Mouse (Mus musculus) ES-E14 (cell line): Measurements from ENCODE around the gene Ablim1.
A peak's percentile ranks its signal among the peaks of the same experiment; 100 is the strongest.

Experiments
- CHD2 ChIP-seq: IDR thresholded peaks from 2 replicates; pipeline ENCODE4 v1.6.1; 2014; ENCODE audit warnings: mild to moderate bottlenecking, low read depth, low read length, inconsistent platforms
- HCFC1 ChIP-seq: IDR thresholded peaks from 2 replicates; pipeline ENCODE4 v1.6.1; 2012; ENCODE audit warnings: low read length, inconsistent platforms, borderline replicate concordance; ENCODE audit not compliant: insufficient read depth
- MAFK ChIP-seq: IDR thresholded peaks from 2 replicates; pipeline ENCODE4 v1.6.1; 2014; ENCODE audit warnings: mild to moderate bottlenecking, low read depth, low read length, inconsistent platforms; ENCODE audit not compliant: insufficient read depth
- ZC3H11A ChIP-seq: IDR thresholded peaks from 2 replicates; pipeline ENCODE4 v1.6.1; 2012; ENCODE audit warnings: low read depth, mild to moderate bottlenecking, inconsistent platforms, low read length, borderline replicate concordance
- ZNF384 ChIP-seq: IDR thresholded peaks from 2 replicates; pipeline ENCODE4 v1.6.1; 2012; ENCODE audit warnings: low read depth, low read length, inconsistent platforms

DNA sequence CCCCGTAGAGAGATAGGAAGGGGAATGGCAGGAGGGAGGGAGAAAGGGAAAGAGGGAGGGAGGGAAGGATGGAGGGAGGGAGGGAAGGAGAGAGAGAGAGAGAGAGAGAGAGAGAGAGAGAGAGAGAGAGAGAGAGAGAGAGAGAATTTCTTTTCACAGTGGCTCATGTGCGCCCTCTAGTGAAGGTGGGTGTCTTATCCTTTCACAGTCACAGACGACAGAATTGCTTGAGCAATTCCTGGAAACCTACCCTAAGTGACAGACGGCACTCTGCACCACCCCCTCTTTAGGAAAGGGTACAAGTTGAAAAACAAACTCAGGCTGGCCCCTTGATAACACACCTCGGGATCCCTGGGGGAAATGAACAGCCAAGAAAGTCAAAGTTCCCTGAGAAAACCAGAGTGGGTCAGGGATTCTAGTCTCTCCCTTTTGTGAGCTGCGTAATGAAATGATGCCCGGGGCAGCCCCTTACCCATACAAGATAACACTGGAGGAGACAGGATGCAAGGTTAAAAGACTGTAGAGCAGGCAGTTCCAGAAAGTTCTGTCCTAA lies 11.1 kb upstream of the Ablim1 start:
- TF ChIP-seq CHD2, result no peak
- TF ChIP-seq MAFK, result no peak
- peak; percentile 45; the same call in 1 of the 2 replicates for TF ChIP-seq ZC3H11A
- TF ChIP-seq ZNF384, result no peak
- no peak for TF ChIP-seq HCFC1
